Comparison of ENCODE assay signal across 8 mouse cellular contexts in the genomic region with DNA sequence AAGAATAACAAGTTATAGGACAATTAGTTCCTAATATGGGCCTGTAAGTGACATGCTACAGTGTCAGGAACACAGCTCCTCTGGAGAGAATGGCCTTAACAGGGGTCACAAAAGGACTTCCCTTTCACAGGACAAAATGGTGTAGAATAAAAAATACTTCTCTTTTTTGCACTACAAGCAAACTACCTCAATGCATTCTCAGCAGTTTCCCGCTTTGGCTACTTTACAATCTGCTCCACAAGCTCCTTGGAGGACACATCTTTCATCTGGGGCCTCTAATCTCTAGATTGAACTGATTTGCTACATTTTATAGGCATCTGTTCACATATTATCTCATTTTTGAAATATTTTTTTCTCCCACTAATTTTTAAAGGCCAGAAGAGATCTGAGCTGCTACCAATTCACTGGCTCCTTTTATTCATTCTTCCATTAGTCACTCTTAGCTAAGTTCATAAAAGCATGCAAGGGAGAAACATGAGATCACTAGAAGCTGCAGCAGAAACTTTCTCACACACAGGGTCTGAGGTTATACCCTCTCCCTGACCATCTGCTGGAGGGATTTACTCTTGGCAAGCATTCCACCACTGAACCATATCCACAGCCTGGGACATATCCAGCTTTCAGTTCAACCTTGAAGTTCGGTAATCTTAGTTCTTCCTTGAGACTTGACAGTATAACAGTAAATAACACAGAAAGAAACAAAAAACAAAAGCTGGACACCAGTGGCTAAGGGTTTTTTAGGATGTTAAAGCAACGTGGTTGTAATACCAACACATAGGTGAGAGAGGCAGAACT. TPM values are rescaled to one million over a fixed set of nuclear protein-coding genes. Genes with fewer than 3 reads are reported as not detected.
DNase-seq lines count a peak whose midpoint lies in the region; ATAC-seq and TF ChIP-seq lines count a peak whose summit lies in the region.

No protein-coding gene starts in this region.

- H3K27ac ChIP-seq in layer of hippocampus, adult 2 months, result no peak overlapping the region; the same call in 1 of the 2 replicates
- no peak overlapping the region for H3K27ac ChIP-seq in embryonic facial prominence, embryonic 13.5 days
- H3K27ac ChIP-seq in intestine, postnatal 0 days (ENCODE audit: low read depth, low read length), result no peak overlapping the region
- H3K27ac ChIP-seq in neural tube, embryonic 13.5 days (replicated peaks), result no peak overlapping the region

- H3K9ac ChIP-seq in embryonic facial prominence, embryonic 13.5 days, result peak overlapping the region; percentile 84
- H3K9ac ChIP-seq in intestine, postnatal 0 days (ENCODE audit: low read depth, low read length), result no peak overlapping the region
- 0 out of 2 replicates have a peak overlapping the region, but pooled peaks have one; percentile 81 for H3K9ac ChIP-seq in neural tube, embryonic 13.5 days

- peaks cover 16% of the 10 kb centered on the region for H3K4me1 ChIP-seq in embryonic facial prominence, embryonic 13.5 days
- 0 out of 2 replicates have a peak, but pooled peaks cover 3% of the 10 kb centered on the region for H3K4me1 ChIP-seq in intestine, postnatal 0 days (replicated peaks; ENCODE audit: control insufficient read depth, insufficient read depth, low read length)
- peaks cover 20% of the 10 kb centered on the region for H3K4me1 ChIP-seq in neural tube, embryonic 13.5 days (replicated peaks)

- peak overlapping the region; percentile 70 for H3K4me2 ChIP-seq in embryonic facial prominence, embryonic 13.5 days
- H3K4me2 ChIP-seq in intestine, postnatal 0 days (replicated peaks; ENCODE audit: low read depth), result peak overlapping the region; percentile 68; the same call in 1 of the 2 replicates
- peak overlapping the region; percentile 82 for H3K4me2 ChIP-seq in neural tube, embryonic 13.5 days

- DNase-seq in layer of hippocampus, adult 2 months (ENCODE audit: low spot score in 2 of 2), result no peak
- no peak for DNase-seq in layer of hippocampus, adult 9-10 months (ENCODE audit: low spot score)
- DNase-seq in urinary bladder, postnatal 4 days (ENCODE audit: low spot score in 2 of 2), result no peak
- DNase-seq in thymus, postnatal 25 days, result no peak
- DNase-seq in thymus, adult 18-20 months, result no peak

- no peaks in the 10 kb centered on the region for H3K9me3 ChIP-seq in embryonic facial prominence, embryonic 13.5 days
- H3K9me3 ChIP-seq in intestine, postnatal 0 days (ENCODE audit: control insufficient read depth), result 0 out of 2 replicates have a peak, but pooled peaks cover 3% of the 10 kb centered on the region
- H3K9me3 ChIP-seq in neural tube, embryonic 13.5 days, result no peaks in the 10 kb centered on the region

- TF ChIP-seq CTCF in layer of hippocampus, adult 2 months (conservative IDR thresholded peaks at IDR 0.05), result no peak
- no peak for TF ChIP-seq CTCF in intestine, postnatal 0 days (IDR thresholded peaks at IDR 0.05; ENCODE audit: low read depth)

- WGBS in embryonic facial prominence, embryonic 13.5 days, result 66% methylated on average over 3 of the region's 3 CpGs
- WGBS in intestine, postnatal 0 days, result 69% methylated on average over 3 of the region's 3 CpGs
- 75% methylated on average over 3 of the region's 3 CpGs for WGBS in neural tube, embryonic 13.5 days

- H3K36me3 ChIP-seq in embryonic facial prominence, embryonic 13.5 days, result 0 out of 2 replicates have a peak, but pooled peaks cover 4% of the 10 kb centered on the region
- no peaks in the 10 kb centered on the region for H3K36me3 ChIP-seq in intestine, postnatal 0 days (ENCODE audit: control insufficient read depth, insufficient read depth)
- H3K36me3 ChIP-seq in neural tube, embryonic 13.5 days, result no peaks in the 10 kb centered on the region

- no peak for ATAC-seq in embryonic facial prominence, embryonic 13.5 days (ENCODE audit: insufficient number of reproducible peaks, insufficient read depth, low FRiP score, low TSS enrichment, low read depth)
- no peak for ATAC-seq in intestine, postnatal 0 days
- ATAC-seq in neural tube, embryonic 13.5 days (ENCODE audit: low read depth), result no peak

- H3K27me3 ChIP-seq in embryonic facial prominence, embryonic 13.5 days, result no peaks in the 10 kb centered on the region
- no peaks in the 10 kb centered on the region for H3K27me3 ChIP-seq in intestine, postnatal 0 days (replicated peaks; ENCODE audit: control insufficient read depth, insufficient read depth, low read length)
- H3K27me3 ChIP-seq in neural tube, embryonic 13.5 days, result no peaks in the 10 kb centered on the region

- H3K4me3 ChIP-seq in layer of hippocampus, adult 2 months, result peak overlapping the region; percentile 97
- H3K4me3 ChIP-seq in embryonic facial prominence, embryonic 13.5 days, result peak overlapping the region; percentile 80
- H3K4me3 ChIP-seq in intestine, postnatal 0 days (ENCODE audit: low read depth, low read length), result no peak overlapping the region
- H3K4me3 ChIP-seq in neural tube, embryonic 13.5 days, result peak overlapping the region; percentile 65

RNA-seq across cellular contexts. Expression of a gene that starts 1.8 kb away (rescaled TPM):
- total RNA-seq in layer of hippocampus, adult 2 months (2021), result 10 to 100 TPM; 18.2 to 20.6 TPM
- polyA plus RNA-seq in embryonic facial prominence, embryonic 13.5 days (2015; fragmentation: Nextera tagmentation; extraction: Ambion mirVana), result 12.6 and 15.5 TPM in 2 replicates
- 2.3 and 2.8 TPM in 2 replicates for polyA plus RNA-seq in intestine, postnatal 0 days (2015; fragmentation: Nextera tagmentation; extraction: Ambion mirVana)
- 5.4 and 5.6 TPM in 2 replicates for polyA plus RNA-seq in neural tube, embryonic 13.5 days (2015; fragmentation: Nextera tagmentation; extraction: Ambion mirVana)
